Comparison of ENCODE assay signal across 8 mouse cellular contexts in genomic region chr6:146724581-146725383, GRCm38 (mm10). TPM values are rescaled to one million over a fixed set of nuclear protein-coding genes. Genes with fewer than 3 reads are reported as not detected.
DNase-seq lines count a peak whose midpoint lies in the region; ATAC-seq and TF ChIP-seq lines count a peak whose summit lies in the region.

Stk38l (plus strand) TSS chr6:146724995.

- peak; percentile 90 for TF ChIP-seq POLR2A in olfactory bulb, adult 2 months (IDR thresholded peaks at IDR 0.05; ENCODE audit: insufficient read depth, low read depth, low read length)
- peak; percentile 89 for TF ChIP-seq POLR2A in thymus, adult 2 months (IDR thresholded peaks at IDR 0.05; ENCODE audit: control insufficient read depth, extremely low read depth, insufficient read depth, low read length, poor library complexity)

- peak within 1 kb of the TSS; percentile 86 for H3K4me2 ChIP-seq in forebrain, embryonic 15.5 days (replicated peaks)
- H3K4me2 ChIP-seq in lung, embryonic 14.5 days = peak within 1 kb of the TSS; percentile 85

- peak; percentile 99 for DNase-seq in ES-CJ7 (ENCODE audit: low read depth, low spot score)
- DNase-seq in cerebellum, adult 11 months = peak; percentile 95
- peak; percentile 94 to 96 for DNase-seq in heart, postnatal 36 days
- DNase-seq in layer of hippocampus, adult 2 months (ENCODE audit: low spot score in 2 of 2) = peak; percentile 93 to 95
- peak; percentile 99 for DNase-seq in lung, embryonic 14.5 days
- DNase-seq in thymus, adult 2 months = peak; percentile 94

- H3K27me3 ChIP-seq in forebrain, embryonic 15.5 days = no peaks in the 10 kb centered on the region
- no peaks in the 10 kb centered on the region for H3K27me3 ChIP-seq in lung, embryonic 14.5 days (ENCODE audit: insufficient read depth, low read length)
- H3K27me3 ChIP-seq in thymus, adult 2 months (ENCODE audit: control insufficient read depth, insufficient read depth, low read length) = no peaks in the 10 kb centered on the region

- H3K9ac ChIP-seq in forebrain, embryonic 15.5 days (replicated peaks) = peak within 1 kb of the TSS; percentile 72
- peak within 1 kb of the TSS; percentile 75 for H3K9ac ChIP-seq in lung, embryonic 14.5 days

- H3K4me1 ChIP-seq in forebrain, embryonic 15.5 days = peaks cover 7% of the 10 kb centered on the region
- no peaks in the 10 kb centered on the region for H3K4me1 ChIP-seq in lung, embryonic 14.5 days (ENCODE audit: insufficient read depth)
- H3K4me1 ChIP-seq in olfactory bulb, adult 2 months (ENCODE audit: control insufficient read depth, insufficient read depth, low read length) = no peaks in the 10 kb centered on the region
- H3K4me1 ChIP-seq in thymus, adult 2 months (replicated peaks; ENCODE audit: control insufficient read depth, insufficient read depth, low read length) = no peaks in the 10 kb centered on the region

- ATAC-seq in forebrain, embryonic 15.5 days (replicated peaks) = peak; percentile 98
- peak; percentile 97 for ATAC-seq in lung, embryonic 14.5 days (ENCODE audit: insufficient read depth)

- intact Hi-C loops in heart, postnatal 36 days (cut with DNase I) = loop anchor here (1.0 to 5.0 kb wide), 6 partner anchors 38 to 867 kb away; partner anchors contain the start of genes Fgfr1op2, Ints13, Med21 and Tm7sf3

- H3K9me3 ChIP-seq in forebrain, embryonic 15.5 days = no peaks in the 10 kb centered on the region
- H3K9me3 ChIP-seq in lung, embryonic 14.5 days (ENCODE audit: low read depth, low read length) = no peaks in the 10 kb centered on the region

- 2% methylated on average over 80 of the region's 87 CpGs for WGBS in forebrain, embryonic 15.5 days
- 2% methylated on average over 76 of the region's 87 CpGs for WGBS in lung, embryonic 14.5 days
- 2% methylated on average over 85 of the region's 87 CpGs for WGBS in olfactory bulb, adult 2 months
- WGBS in thymus, adult 2 months = 2% methylated on average over 75 of the region's 87 CpGs

- H3K36me3 ChIP-seq in forebrain, embryonic 15.5 days = no peaks in the 10 kb centered on the region
- no peaks in the 10 kb centered on the region for H3K36me3 ChIP-seq in lung, embryonic 14.5 days (ENCODE audit: insufficient read depth)
- no peaks in the 10 kb centered on the region for H3K36me3 ChIP-seq in thymus, adult 2 months (ENCODE audit: control insufficient read depth, insufficient read depth, low read length)

- no peak; the same call in 1 of the 2 replicates for TF ChIP-seq CTCF in layer of hippocampus, adult 2 months (conservative IDR thresholded peaks at IDR 0.05)
- no peak for TF ChIP-seq CTCF in lung, embryonic 14.5 days (IDR thresholded peaks at IDR 0.05; ENCODE audit: low read depth)
- TF ChIP-seq CTCF in olfactory bulb, adult 2 months (IDR thresholded peaks at IDR 0.05; ENCODE audit: insufficient read depth, low read depth, low read length) = no peak
- no peak for TF ChIP-seq CTCF in thymus, adult 2 months (IDR thresholded peaks at IDR 0.05; ENCODE audit: borderline replicate concordance, control insufficient read depth, extremely low read depth, insufficient read depth, low read length, poor library complexity)

- peak within 1 kb of the TSS; percentile 78 for H3K4me3 ChIP-seq in forebrain, embryonic 15.5 days
- peak within 1 kb of the TSS; percentile 96 for H3K4me3 ChIP-seq in layer of hippocampus, adult 2 months
- peak within 1 kb of the TSS; percentile 85 for H3K4me3 ChIP-seq in lung, embryonic 14.5 days (ENCODE audit: low read depth, low read length)
- peak within 1 kb of the TSS; percentile 86 for H3K4me3 ChIP-seq in olfactory bulb, adult 2 months (ENCODE audit: insufficient read depth, low read depth, low read length)
- H3K4me3 ChIP-seq in thymus, adult 2 months (ENCODE audit: control insufficient read depth, insufficient read depth, low read length) = peak within 1 kb of the TSS; percentile 80

- H3K27ac ChIP-seq in forebrain, embryonic 15.5 days (replicated peaks) = peak within 1 kb of the TSS; percentile 86
- H3K27ac ChIP-seq in layer of hippocampus, adult 2 months = peak within 1 kb of the TSS; percentile 88
- peak within 1 kb of the TSS; percentile 79 for H3K27ac ChIP-seq in lung, embryonic 14.5 days (ENCODE audit: low read depth)
- peak within 1 kb of the TSS; percentile 97 for H3K27ac ChIP-seq in olfactory bulb, adult 2 months (ENCODE audit: insufficient read depth, low read depth, low read length)
- H3K27ac ChIP-seq in thymus, adult 2 months (ENCODE audit: control insufficient read depth, insufficient read depth, low read length) = peak within 1 kb of the TSS; percentile 43; the same call in 1 of the 2 replicates

RNA-seq across cellular contexts. Expression of gene Stk38l, which starts in this region (rescaled TPM):
- polyA plus RNA-seq in forebrain, embryonic 15.5 days (2015; fragmentation: Nextera tagmentation; extraction: Ambion mirVana) = 13.8 and 15.7 TPM in 2 replicates
- total RNA-seq in heart, postnatal 36 days (2021) = 10 to 100 TPM; 12.8 to 13.7 TPM
- 10 to 100 TPM; 21.1 to 22.5 TPM for total RNA-seq in layer of hippocampus, adult 2 months (2021)
- polyA plus RNA-seq in lung, embryonic 14.5 days (2014; fragmentation: Nextera tagmentation; extraction: Ambion mirVana) = 15.6 and 16.2 TPM in 2 replicates
- not detected in 2 replicates for polyA plus RNA-seq in olfactory bulb, adult 2 months (2012; ENCODE audit: insufficient read depth, insufficient read length, low replicate concordance, missing spikeins)
- polyA plus RNA-seq in thymus, adult 2 months (2012; rRNA removed) = 3.5 and 3.8 TPM in 2 replicates

Comparison
In these comparisons a context has a peak if more than half of its experiments do, and no peak if none do; other contexts are left out.
1. Peak in every context shown above with its lines: DNase-seq, ATAC-seq, H3K4me3 ChIP-seq and H3K27ac ChIP-seq.
2. H3K27ac ChIP-seq: peak in every context shown above with its lines; median percentile 97 in olfactory bulb, adult 2 months; 88 in layer of hippocampus, adult 2 months; 86 in forebrain, embryonic 15.5 days; 79 in lung, embryonic 14.5 days; 43 in thymus, adult 2 months.